Mouse (Mus musculus) c-Kit-negative CD71-positive TER-119-positive erythroid progenitor cells, embryonic 14.5 days (primary cell): ENCODE results near the gene Dbx2.

Source experiments
- DNase-seq: peaks from one replicate; pipeline ENCODE4 v3.0.0-alpha.2; 2013; ENCODE audit warnings: low read depth, low spot score

Gene Dbx2

DNA sequence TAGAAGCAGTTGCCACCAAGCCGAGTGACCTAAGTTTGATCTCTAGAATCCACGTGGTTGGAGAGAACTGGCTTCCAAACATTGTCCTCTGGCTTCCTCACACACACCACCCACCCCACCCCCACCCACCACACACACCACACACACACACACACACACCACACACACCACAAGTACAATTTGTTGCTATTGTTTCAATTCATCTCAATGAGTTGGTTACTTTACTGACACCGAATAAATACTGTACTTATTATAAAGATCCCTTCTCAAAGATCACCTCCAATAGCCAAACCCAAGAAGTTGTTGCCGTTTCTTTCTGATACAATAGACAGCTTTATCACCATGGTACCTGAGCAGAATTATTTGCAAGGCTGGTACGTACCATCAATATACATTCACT lies at the start of gene Dbx2:
Gene Dbx2 (minus strand): TSS at position 101 of the 400 bp plus-strand sequence.
- no peak for DNase-seq

GRCm38 (mm10) chr15:95702206-95702605 lies 46.4 kb upstream of the Dbx2 start:
- DNase-seq: no peak

DNA sequence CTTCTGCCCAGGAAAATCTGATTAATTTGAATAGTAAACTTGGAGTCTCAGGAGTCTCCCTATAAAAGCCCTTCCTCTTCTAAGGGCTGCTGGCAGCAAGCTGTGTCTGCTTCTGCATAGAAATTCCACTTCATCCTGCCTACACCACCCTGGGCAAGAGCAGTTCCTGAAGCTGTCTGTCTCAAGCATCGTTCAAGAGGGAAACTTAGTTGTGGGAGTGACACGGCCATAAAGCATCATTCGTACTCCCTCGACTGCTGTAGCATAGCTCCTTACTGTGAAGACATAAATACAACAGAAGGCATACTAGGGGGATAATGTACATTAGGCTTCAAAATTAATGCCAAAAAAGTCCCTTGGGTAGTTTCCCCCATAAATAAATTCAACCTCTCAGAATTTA lies 45.8 kb upstream of the Dbx2 start:
- no peak for DNase-seq

- no peak for DNase-seq
These were observed 43.6 kb upstream of the Dbx2 start for GRCm38 (mm10) chr15:95699371-95699770.

DNA sequence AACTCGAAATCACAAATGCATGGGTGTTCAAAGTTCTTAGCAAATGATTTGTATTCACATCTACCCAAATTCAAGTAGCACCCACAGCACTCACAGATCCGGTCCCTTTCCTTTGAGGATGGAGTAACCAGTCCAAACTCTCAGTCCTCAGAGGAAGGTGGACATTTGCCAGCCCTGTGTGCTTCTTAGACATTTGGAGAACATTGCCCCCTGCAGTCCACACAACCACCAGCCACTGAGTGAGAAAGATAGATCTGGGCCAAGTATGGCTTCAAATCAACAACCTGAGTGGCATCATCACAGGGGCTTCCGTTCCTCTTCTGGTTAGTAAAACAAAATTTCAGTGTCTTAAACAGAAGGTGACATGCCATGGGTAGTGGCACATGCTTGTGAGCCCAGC lies 38.0 kb upstream of the Dbx2 start:
- no peak for DNase-seq

DNA sequence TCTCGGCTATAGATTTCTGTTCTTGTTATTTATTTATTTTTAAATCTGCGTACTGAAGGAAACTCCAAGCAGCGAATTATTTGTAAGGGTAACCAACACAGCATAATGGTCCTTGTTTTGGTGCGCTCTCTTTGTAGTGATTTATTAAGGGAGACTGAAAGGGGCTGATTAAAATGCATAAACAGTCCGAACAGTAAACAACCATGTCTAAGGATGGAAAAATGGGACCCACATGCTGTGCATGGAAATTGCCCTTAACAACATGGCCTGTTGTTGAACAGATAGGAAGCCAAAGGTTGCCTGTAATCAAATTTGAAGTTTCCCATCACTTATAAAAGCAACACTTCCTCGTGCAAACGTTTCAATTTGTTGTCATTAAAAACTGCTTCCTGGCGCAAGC lies 35.8 kb upstream of the Dbx2 start:
- DNase-seq: no peak

DNA sequence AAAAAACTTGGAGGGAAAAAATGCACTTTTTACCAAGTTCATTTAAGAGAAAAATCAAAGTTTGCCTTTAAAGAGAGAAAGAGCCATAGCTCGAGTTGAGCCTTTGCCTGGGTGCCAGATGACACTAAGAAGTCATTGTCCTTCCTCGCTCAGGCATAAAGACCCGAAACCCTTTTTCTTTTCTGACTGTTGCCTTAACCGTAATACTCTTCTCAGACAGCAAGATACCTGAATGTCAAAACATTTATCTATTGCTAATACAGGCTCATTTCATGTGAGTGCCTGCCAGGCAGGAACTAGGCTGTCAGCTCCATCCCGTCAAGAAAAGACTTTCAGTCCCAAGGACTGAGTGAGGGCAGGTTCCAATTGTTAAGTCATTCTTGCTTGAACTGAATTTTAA lies 35.4 kb upstream of the Dbx2 start:
- DNase-seq: no peak

GRCm38 (mm10) chr15:95682620-95683019 lies 26.9 kb upstream of the Dbx2 start:
- DNase-seq: no peak

DNA sequence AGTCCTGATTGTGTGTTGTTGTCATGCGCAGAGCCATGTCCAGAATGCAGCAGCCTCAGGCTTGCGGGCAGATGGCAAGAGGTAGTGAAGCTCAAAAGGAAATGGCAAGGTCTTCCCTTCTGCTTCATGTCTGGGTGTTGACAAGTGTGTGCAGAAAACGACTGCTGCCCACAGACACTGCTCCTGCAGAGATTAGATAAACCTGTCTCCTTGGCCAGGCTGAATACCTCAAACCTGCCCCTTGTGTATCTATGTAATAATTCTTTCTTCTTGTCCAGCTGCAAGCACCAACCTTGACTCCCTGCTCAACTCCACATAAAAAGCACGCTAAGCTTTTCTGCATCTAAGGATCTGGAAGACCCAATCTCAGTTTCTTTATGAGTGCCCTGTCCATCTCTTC lies 19.9 kb upstream of the Dbx2 start:
- DNase-seq: no peak

- no peak for DNase-seq
These were observed 19.4 kb upstream of the Dbx2 start for GRCm38 (mm10) chr15:95675176-95675575.

- no peak for DNase-seq
These were observed 11.4 kb upstream of the Dbx2 start for GRCm38 (mm10) chr15:95667209-95667608.

DNA sequence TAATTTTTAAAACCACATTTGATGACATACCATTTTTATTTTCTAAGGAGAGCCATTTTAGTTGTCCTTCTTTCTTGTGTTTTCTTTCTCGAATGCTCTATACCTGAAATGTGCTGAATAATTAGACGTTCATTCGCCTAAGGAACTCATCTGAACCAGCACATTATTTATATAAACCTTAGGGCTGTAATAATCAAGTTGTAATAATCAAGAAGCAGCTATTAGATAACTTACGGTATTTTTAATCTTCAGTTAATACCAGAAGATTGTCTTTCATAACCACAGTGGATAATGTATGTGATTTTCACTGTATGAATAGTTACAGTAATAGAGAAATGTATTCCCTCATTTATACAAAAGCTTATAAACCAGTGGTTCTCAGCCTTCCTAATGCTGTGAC lies 9.2 kb upstream of the Dbx2 start:
- no peak for DNase-seq

DNA sequence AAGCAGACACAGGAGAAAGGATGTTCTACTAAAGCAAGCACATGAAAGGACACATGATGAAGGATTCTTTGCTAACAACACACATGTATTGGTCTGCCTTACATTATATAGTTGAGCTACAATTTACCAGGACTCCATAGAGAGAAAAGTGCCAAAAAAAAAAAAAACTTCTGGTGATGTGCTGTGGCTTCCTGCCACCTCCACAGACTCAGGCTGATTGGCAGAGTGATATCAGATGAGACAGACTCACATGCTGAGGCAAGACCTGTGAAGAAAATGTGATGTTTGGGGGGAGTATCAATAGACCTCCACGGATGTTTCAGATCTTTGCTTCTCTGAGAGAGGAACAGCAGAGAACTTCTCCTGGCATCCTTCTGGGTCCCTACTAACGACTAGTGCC lies 6.0 kb upstream of the Dbx2 start:
- no peak for DNase-seq

- DNase-seq: no peak
These were observed 4.6 kb upstream of the Dbx2 start for GRCm38 (mm10) chr15:95660368-95660767.

GRCm38 (mm10) chr15:95654211-95654897 lies 1.4 kb downstream of the Dbx2 start:
- DNase-seq: no peak

GRCm38 (mm10) chr15:95653812-95654210 lies 1.9 kb downstream of the Dbx2 start:
- no peak for DNase-seq

- DNase-seq: no peak
These were observed 2.7 kb downstream of the Dbx2 start for GRCm38 (mm10) chr15:95652898-95653707.

GRCm38 (mm10) chr15:95651824-95652223 lies 3.9 kb downstream of the Dbx2 start:
- no peak for DNase-seq

GRCm38 (mm10) chr15:95643505-95644029 lies 12.2 kb downstream of the Dbx2 start:
- no peak for DNase-seq

DNA sequence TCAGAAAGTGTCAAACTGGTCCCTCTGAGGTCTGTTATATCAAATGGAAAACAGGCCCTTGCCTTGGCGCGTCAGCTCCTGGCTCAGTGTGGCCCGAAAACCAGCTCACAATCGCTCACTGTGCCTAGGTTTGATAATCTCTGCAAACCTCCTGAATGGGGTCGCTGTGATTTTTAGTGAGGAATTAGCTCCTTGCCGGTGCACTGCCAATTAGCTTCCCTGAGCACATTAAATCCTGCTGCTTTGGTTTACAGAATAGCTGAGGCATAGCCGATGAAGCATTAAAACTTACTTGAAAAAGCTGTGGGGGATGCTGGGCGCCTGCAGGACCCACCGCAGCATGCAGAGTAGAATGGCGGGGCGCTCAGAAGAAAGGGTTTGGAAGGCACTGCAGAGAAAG lies 15.4 kb downstream of the Dbx2 start:
- no peak for DNase-seq

- DNase-seq: no peak
These were observed 16.0 kb downstream of the Dbx2 start for GRCm38 (mm10) chr15:95639829-95640134.

- DNase-seq: no peak
These were observed 16.5 kb downstream of the Dbx2 start for GRCm38 (mm10) chr15:95639115-95639828.

DNA sequence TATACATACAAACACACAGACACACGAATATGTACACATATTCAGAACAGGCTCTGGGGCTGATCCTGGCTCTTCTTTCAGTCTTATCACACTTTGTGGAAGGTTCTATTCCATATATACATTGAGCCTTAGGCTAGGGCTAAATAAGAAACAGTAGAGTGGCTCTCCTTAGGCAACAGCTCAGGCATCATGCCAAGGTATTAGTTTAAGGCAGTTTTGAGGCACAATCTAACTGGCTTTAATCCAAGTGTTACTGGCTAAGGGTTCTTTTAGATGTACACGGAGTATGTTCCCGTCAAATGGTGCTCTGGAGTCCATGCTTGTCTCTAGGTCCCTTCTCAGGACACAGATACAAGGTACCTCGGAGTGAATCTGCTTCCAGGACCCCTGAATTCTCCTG lies 31.4 kb downstream of the Dbx2 start:
- DNase-seq: no peak
